Mouse (Mus musculus) spleen, adult 2 months (tissue): ENCODE results near the gene Bfsp2.

Experiments
- CTCF ChIP-seq: fragments of 200-500 bp; IDR thresholded peaks from 2 replicates; pipeline ENCODE4 v1.5.1; 2011; ENCODE audit warnings: mild to moderate bottlenecking, inconsistent platforms; ENCODE audit not compliant: insufficient read depth, insufficient read length, insufficient replicate concordance; ENCODE audit errors: extremely low read depth
- POLR2A ChIP-seq: fragments of 200-500 bp; IDR thresholded peaks from 2 replicates; pipeline ENCODE4 v1.6.1; 2011; ENCODE audit warnings: low read depth, low read length, inconsistent platforms

- TF ChIP-seq CTCF (no peak), POLR2A (no peak)
Measured at GRCm38 (mm10) chr9:103423951-103424350, 56.3 kb downstream of the Bfsp2 start.
